Mouse (Mus musculus): ENCODE measurements around the gene Acsm1. TPM values are rescaled to one million over a fixed set of nuclear protein-coding genes. Genes with fewer than 3 reads are reported as not detected.
"Not testable (repeated sequence)": the region's sequence is repeated elsewhere in the genome, so short reads cannot be mapped to it uniquely, and the experiment has no call there.

The Acsm1 gene
- 0.17 and 0.39 TPM in 2 replicates for polyA plus RNA-seq (2016; fragmentation: Nextera tagmentation; extraction: Ambion mirVana)

DNA sequence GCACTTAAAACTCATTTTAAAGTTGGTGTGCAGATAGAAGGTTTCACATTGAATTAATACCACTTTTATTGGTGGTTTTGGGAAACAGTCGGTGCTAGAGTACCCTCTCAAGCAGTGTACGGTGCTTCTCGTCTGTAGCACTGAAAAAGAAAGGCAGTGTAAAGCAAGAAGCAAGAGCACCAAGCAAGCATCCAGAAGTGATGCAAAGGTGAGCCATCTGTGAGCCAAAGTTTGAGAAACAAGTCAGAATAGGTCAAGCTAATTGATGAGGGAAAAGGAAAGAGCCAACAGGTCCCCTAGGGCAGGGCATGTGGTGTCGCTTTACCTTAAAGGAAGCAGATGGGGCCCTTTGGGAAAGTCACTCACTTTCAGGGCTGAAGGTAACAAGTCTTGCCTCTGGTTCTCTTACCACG is at the start of gene Acsm1:
Gene Acsm1, plus strand, starts transcription at position 363 of the 413 bp plus-strand sequence.
- H3K4me2 ChIP-seq = no peak within 1 kb of the TSS
- 0 out of 2 replicates have a peak, but pooled peaks cover 5% of the 10 kb centered on the region for H3K9me3 ChIP-seq (replicated peaks)
- 66% methylated on average over 5 of the region's 5 CpGs for WGBS (ENCODE audit: insufficient replicate concordance)
- H3K4me3 ChIP-seq = no peak within 1 kb of the TSS
- H3K9ac ChIP-seq = no peak within 1 kb of the TSS
- no peak within 1 kb of the TSS for H3K27ac ChIP-seq
- H3K4me1 ChIP-seq = no peaks in the 10 kb centered on the region
- no peak for ATAC-seq
- H3K36me3 ChIP-seq = no peaks in the 10 kb centered on the region
- no peaks in the 10 kb centered on the region for H3K27me3 ChIP-seq (replicated peaks)

DNA sequence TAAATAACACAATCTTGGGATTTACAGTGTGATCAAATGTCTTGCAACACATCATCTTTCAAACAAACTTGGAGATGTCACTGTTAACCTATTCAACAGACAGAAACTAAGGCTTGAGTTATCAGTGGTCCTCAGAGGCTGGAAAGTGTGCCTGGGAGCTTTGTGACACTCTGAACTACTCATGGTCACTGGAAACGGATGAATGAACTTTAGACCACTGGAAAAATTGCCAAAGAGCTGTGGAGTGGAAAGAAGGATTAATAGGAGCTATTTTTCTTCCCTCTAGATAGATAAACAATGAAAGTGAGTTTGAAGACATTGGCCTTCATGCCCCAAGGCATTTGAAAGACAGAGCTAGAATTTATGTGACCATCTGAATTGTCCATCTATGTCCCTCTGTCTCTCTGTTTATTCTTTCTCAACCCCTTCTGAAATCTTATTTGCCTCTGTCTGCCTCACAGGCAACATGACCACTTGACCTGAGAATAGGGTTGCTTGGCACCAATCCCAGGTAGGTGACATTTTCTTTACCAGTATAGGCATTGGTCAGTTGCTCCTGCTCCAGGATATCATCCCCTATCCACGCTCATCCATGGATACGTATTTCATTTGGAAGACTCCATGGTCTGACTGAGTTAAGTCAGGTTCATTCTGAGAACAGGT is 46.9 kb upstream of the Acsm1 start:
- Histone ChIP-seq H3K27me3 (replicated peaks) (no peaks in the 10 kb centered on the region), H3K9ac (no peak overlapping the region), H3K9me3 (replicated peaks) (no peaks in the 10 kb centered on the region), H3K4me1 (no peaks in the 10 kb centered on the region), H3K4me3 (no peak overlapping the region), H3K27ac (no peak overlapping the region), H3K36me3 (no peaks in the 10 kb centered on the region), H3K4me2 (no peak overlapping the region)
- ATAC-seq = no peak
- WGBS (ENCODE audit: insufficient replicate concordance) = 61% methylated on average over 3 of the region's 3 CpGs

DNA sequence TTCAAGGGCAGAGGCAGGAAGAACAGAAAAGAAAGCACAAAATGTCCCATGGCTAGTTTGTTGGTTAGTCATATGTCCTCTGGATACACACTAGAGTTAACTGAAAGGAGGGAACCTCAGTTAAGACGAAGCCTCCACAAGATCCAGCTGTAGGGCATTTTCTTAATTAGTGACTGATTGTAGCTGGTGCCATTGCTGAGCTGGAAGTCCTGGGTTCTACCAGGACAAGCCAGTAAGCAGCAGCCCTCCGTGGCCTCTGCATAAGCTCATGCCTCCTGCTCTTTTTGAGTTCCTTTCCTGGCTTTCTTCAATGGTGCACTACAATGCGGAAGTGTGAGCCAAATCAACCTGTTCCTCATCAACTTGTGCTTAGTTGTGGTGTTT is 46.4 kb upstream of the Acsm1 start:
- WGBS (ENCODE audit: insufficient replicate concordance) = 55% methylated on average over 3 of the region's 3 CpGs
- no peaks in the 10 kb centered on the region for H3K9me3 ChIP-seq (replicated peaks)
- H3K4me3 ChIP-seq = no peak overlapping the region
- no peak for ATAC-seq
- H3K27me3 ChIP-seq (replicated peaks) = no peaks in the 10 kb centered on the region
- H3K27ac ChIP-seq = no peak overlapping the region
- H3K4me1 ChIP-seq = no peaks in the 10 kb centered on the region
- H3K4me2 ChIP-seq = no peak overlapping the region
- no peaks in the 10 kb centered on the region for H3K36me3 ChIP-seq
- no peak overlapping the region for H3K9ac ChIP-seq

DNA sequence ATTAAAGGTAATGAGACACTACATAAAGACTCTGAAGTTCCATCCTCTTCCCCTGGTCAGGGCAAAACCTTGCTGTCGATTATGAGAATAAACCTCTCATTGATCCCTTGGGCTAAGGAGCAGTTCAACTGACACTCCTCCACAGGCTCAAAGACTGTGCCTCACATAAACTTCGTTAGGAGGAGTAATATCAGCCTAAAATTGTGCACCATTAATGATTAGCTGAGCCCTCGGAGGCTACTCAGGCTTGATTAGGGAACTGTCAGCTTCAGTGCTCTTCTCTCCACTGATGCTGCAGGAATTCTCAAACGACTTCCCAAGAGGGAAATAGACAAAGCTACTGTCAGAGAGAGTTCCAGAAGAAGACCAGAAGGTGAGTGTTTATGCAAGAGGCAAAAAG is 45.4 kb upstream of the Acsm1 start:
- no peaks in the 10 kb centered on the region for H3K4me1 ChIP-seq
- 34% methylated on average over 4 of the region's 4 CpGs for WGBS (ENCODE audit: insufficient replicate concordance)
- no peaks in the 10 kb centered on the region for H3K36me3 ChIP-seq
- no peak overlapping the region for H3K9ac ChIP-seq
- H3K9me3 ChIP-seq (replicated peaks) = no peaks in the 10 kb centered on the region
- no peak overlapping the region for H3K4me3 ChIP-seq
- H3K27me3 ChIP-seq (replicated peaks) = no peaks in the 10 kb centered on the region
- no peak overlapping the region for H3K4me2 ChIP-seq
- ATAC-seq = no peak
- no peak overlapping the region for H3K27ac ChIP-seq

DNA sequence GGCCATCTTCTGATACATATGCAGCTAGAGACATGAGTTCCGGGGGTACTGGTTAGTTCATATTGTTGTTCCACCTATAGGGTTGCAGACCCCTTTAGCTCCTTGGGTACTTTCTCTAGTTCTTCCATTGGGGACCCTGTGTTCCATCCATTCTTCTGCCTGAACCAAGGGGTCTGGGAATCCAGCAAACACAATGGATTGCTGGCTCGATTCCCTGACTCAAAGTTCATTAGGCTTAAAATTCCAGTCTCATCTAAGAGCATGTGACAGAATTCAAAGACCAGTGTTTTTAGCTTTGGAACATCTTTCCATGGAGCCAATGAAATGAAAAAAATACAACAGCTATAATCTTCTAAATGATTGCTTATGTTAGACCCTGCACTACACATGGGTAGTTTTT is 44.4 kb upstream of the Acsm1 start:
- not testable (repeated sequence) for H3K9ac ChIP-seq; H3K27ac ChIP-seq; H3K27me3 ChIP-seq (replicated peaks); H3K4me3 ChIP-seq; H3K36me3 ChIP-seq; H3K9me3 ChIP-seq (replicated peaks); H3K4me1 ChIP-seq; H3K4me2 ChIP-seq; ATAC-seq
- WGBS (ENCODE audit: insufficient replicate concordance) = 60% methylated on average over 2 of the region's 2 CpGs

DNA sequence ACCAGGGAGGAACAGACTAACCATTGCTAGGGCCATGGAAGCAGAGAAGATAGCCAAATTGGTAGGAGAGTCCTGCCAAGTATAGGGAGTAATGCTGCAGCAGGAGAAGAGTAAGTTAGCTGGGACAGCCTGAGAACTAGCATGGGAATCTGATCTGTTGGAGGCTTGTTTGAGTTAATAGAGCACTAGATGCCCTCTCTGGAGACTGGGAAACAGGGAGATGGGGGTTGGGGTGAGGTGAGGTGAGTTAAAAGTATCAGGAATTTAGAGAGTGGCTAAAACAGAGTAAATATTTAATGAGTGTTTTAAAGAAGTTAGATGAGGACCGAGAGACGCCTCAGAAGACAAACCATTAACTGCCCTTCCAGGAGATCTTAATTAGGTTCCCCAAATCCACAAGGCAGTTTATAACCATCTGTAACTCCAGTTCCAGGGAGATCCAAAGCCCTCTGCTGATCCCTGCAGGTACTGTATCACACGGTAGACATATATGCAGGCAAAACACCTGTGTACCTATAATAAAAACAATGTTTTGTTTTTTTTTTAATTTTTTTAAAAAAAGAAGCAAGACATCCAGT is 12.2 kb upstream of the Acsm1 start:
- H3K4me3 ChIP-seq = no peak overlapping the region
- no peaks in the 10 kb centered on the region for H3K36me3 ChIP-seq
- H3K27me3 ChIP-seq (replicated peaks) = no peaks in the 10 kb centered on the region
- no peak overlapping the region for H3K27ac ChIP-seq
- H3K4me1 ChIP-seq = no peaks in the 10 kb centered on the region
- no peaks in the 10 kb centered on the region for H3K9me3 ChIP-seq (replicated peaks)
- WGBS (ENCODE audit: insufficient replicate concordance) = 55% methylated on average over 3 of the region's 3 CpGs
- no peak overlapping the region for H3K9ac ChIP-seq
- H3K4me2 ChIP-seq = no peak overlapping the region
- no peak for ATAC-seq

DNA sequence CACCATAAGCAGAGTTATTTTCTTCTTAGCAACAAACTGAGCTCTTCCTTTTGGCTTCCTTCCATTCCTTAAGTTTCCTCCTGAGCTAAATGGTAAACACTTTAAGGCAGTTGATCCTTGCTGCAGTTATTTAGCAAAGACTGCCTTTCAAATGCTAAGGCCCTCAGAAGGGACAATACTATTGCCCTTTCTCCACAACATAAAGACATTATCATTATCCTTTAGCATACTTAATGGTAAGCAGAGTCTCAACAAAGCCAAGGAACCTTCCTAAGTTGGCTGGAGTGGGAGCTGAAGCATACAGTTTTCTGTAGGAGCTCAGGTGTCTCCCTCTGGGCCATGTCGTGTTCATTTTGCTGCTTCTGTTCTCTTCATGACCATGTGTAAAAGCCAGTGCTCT is 11.5 kb upstream of the Acsm1 start:
- Histone ChIP-seq H3K27me3 (replicated peaks) (no peaks in the 10 kb centered on the region), H3K4me1 (no peaks in the 10 kb centered on the region), H3K36me3 (no peaks in the 10 kb centered on the region), H3K27ac (no peak overlapping the region), H3K9me3 (replicated peaks) (no peaks in the 10 kb centered on the region), H3K4me2 (no peak overlapping the region), H3K4me3 (no peak overlapping the region), H3K9ac (no peak overlapping the region)
- no peak for ATAC-seq
- WGBS (ENCODE audit: insufficient replicate concordance) = 35% methylated on average over 1 of the region's 1 CpGs

DNA sequence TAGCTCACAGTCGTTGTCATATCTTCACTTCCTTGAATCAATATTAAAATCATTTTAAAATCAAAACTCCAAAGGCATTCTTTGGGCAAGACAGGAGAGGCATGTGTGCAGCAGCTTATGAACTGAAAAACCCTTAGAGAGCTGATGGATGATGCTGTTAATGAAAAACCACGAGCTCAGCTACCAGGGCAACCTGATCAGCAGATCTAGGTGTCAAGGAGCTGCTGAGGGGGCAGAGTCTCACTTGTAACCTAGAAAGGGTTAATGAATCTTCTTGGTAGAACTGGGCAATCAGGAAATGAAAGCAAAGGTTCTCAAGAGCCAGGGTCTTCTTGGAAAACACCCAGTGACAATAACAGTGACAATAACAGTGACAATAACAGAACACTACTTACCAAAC is 10.3 kb upstream of the Acsm1 start:
- no peak overlapping the region for H3K4me2 ChIP-seq
- no peak overlapping the region for H3K27ac ChIP-seq
- no peaks in the 10 kb centered on the region for H3K4me1 ChIP-seq
- no peaks in the 10 kb centered on the region for H3K9me3 ChIP-seq (replicated peaks)
- no peaks in the 10 kb centered on the region for H3K36me3 ChIP-seq
- no peak overlapping the region for H3K4me3 ChIP-seq
- ATAC-seq = no peak
- H3K27me3 ChIP-seq (replicated peaks) = no peaks in the 10 kb centered on the region
- H3K9ac ChIP-seq = no peak overlapping the region
- WGBS (ENCODE audit: insufficient replicate concordance) = 34% methylated on average over 2 of the region's 2 CpGs

DNA sequence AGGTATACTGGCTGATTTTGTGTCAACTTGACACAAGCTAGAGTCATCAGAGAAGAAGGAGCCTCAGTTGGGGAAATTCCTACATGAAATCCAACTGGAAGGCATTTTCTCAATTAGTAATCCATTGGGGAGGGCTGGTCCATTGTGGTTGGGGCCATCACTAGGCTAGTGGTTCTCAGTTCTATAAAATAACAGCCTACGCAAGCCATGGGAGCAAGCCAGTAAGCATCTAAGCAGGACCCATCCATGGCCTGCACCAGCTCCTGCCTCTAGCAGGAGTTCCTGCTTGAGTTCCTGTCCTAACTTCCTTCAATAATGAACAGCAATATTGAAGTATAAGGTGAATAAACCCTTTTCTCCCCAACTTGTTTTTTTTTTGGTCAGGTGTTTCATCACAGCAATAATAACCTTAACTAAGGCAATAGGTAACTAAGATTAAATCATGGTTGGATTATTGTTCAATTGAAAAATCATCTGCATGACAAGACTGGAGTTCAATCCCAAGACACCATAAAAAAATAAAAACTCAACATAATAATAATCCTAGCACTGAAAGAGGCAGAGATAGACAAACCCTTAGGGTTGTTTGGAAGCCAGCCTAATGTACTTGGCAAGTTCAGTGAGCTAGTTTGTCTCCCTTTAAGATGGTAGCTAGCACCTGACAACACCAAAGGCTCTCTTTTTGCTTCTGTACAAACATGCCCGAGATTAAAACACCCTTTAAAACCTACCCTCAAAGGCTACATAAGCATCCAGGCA is 5.5 kb upstream of the Acsm1 start:
- Histone ChIP-seq H3K4me2 (no peak overlapping the region), H3K36me3 (no peaks in the 10 kb centered on the region), H3K27ac (no peak overlapping the region), H3K4me1 (no peaks in the 10 kb centered on the region), H3K4me3 (no peak overlapping the region), H3K9ac (no peak overlapping the region), H3K27me3 (replicated peaks) (no peaks in the 10 kb centered on the region), H3K9me3 (replicated peaks) (no peaks in the 10 kb centered on the region)
- ATAC-seq = no peak
- WGBS (ENCODE audit: insufficient replicate concordance) = 63% methylated on average over 2 of the region's 2 CpGs

DNA sequence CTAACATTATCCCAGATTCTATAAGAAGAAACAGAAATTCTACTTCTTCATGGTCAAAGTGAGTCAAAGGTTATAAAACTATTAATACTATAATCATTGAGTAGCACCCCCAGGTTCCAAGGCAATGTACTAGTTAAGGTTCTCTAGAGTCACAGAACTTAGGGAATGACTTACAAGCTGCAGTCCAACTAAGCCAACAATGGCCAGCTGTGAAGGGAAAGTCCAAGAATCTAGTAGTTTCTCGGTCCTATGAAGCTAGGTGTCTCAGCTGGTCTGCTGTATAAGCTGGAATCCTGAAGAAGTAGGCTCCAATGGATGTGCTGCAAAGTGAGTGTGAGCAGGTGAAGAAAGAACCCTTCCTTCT is 4.9 kb upstream of the Acsm1 start:
- H3K27ac ChIP-seq = no peak overlapping the region
- H3K4me1 ChIP-seq = no peaks in the 10 kb centered on the region
- no peaks in the 10 kb centered on the region for H3K27me3 ChIP-seq (replicated peaks)
- no peak overlapping the region for H3K9ac ChIP-seq
- H3K4me2 ChIP-seq = no peak overlapping the region
- ATAC-seq = no peak
- no peak overlapping the region for H3K4me3 ChIP-seq
- 39% methylated on average over 1 of the region's 1 CpGs for WGBS (ENCODE audit: insufficient replicate concordance)
- no peaks in the 10 kb centered on the region for H3K9me3 ChIP-seq (replicated peaks)
- H3K36me3 ChIP-seq = no peaks in the 10 kb centered on the region

DNA sequence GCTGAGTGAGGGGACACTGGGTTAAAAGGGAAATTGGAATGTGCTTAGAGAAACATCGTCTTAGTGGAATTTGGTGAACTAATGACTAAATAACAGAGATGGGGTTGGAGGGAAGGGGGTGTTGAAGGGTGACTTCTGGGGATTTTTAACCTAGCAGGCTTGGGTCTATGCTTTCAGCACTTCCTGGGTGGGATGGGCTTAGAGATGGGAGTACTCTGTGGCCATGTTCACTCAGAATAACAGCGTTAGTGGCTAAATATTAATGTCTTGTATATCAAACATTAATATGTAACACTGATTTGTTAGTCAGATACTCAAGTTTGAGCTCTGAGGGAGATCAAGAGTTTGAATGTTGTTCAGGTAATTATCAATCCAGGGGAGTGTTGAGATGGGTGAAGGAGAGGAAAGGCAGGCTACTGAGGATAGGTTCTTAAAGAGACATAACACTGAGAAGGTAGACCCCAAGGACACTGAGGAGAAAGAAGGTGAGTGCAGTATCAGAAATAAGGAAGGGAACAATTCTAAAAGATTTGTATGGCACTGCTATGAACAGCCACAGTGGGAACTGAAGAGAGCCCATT is 1.8 kb upstream of the Acsm1 start:
- no peaks in the 10 kb centered on the region for H3K36me3 ChIP-seq
- H3K4me2 ChIP-seq = no peak overlapping the region
- WGBS (ENCODE audit: insufficient replicate concordance) = 62% methylated on average over 2 of the region's 2 CpGs
- no peak overlapping the region for H3K9ac ChIP-seq
- H3K27me3 ChIP-seq (replicated peaks) = no peaks in the 10 kb centered on the region
- ATAC-seq = no peak
- H3K27ac ChIP-seq = no peak overlapping the region
- H3K9me3 ChIP-seq (replicated peaks) = 0 out of 2 replicates have a peak, but pooled peaks cover 5% of the 10 kb centered on the region
- H3K4me1 ChIP-seq = no peaks in the 10 kb centered on the region
- H3K4me3 ChIP-seq = no peak overlapping the region

DNA sequence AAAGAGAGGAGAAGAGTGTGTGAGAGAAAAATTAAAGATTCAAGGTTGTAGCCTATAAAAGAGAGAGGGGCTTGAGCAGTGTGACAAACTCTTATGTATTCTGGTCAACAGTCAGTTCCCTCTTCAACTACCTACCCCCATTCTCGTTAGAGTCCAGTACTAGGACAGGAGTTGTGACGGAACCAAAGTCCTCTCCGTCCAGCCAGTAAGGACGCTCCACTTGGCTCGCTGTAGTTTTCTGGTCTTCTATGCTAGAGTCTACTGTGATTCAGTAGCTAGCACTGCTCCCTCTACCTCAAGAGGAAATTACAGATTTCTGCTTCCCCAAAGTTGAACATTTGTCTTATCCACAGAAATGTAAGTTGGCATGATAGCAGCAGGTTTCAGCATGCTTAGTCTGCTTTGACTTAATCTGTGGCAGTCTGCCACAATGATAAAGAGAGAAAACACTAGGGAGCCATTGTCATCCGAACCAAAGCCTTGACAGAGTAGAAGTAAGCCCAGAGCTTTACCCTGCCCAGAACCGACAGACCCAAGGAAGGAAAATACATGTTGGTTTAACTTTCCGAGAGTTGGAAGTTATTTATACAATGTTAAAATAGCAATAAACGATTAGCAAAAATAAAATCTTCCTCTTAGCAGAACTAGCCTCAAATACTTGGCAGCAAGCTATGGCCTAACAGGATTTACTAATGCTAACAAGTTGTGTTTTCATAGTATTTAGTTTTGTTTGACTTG is 731 bp upstream of the Acsm1 start:
- 64% methylated on average over 9 of the region's 9 CpGs for WGBS (ENCODE audit: insufficient replicate concordance)
- H3K27me3 ChIP-seq (replicated peaks) = no peaks in the 10 kb centered on the region
- H3K9ac ChIP-seq = no peak overlapping the region
- H3K4me1 ChIP-seq = no peaks in the 10 kb centered on the region
- H3K36me3 ChIP-seq = no peaks in the 10 kb centered on the region
- H3K4me2 ChIP-seq = no peak overlapping the region
- no peak for ATAC-seq
- H3K4me3 ChIP-seq = no peak overlapping the region
- no peak overlapping the region for H3K27ac ChIP-seq
- H3K9me3 ChIP-seq (replicated peaks) = 0 out of 2 replicates have a peak, but pooled peaks cover 5% of the 10 kb centered on the region
